Mouse (Mus musculus) cerebellum, adult 2 months (tissue): ENCODE measurements around the gene Vopp1. TPM values are rescaled to one million over a fixed set of nuclear protein-coding genes. Genes with fewer than 3 reads are reported as not detected.
"Not testable (repeated sequence)": the region's sequence is repeated elsewhere in the genome, so short reads cannot be mapped to it uniquely, and the experiment has no call there.

Experiments
- DNase-seq, 2 experiments: peaks; one replicate each; pipeline ENCODE4 v3.0.0; 2021
- H3K27ac ChIP-seq: fragments of 200-500 bp; 2 replicates; pipeline ENCODE4 v1.5.1; 2012; ENCODE audit warnings: low read length, control low read depth, inconsistent platforms; ENCODE audit not compliant: insufficient read depth
- H3K27me3 ChIP-seq: fragments of 200-500 bp; 2 replicates; pipeline ENCODE4 v1.6.1; 2012; ENCODE audit warnings: inconsistent platforms, mild to moderate bottlenecking, low read length, moderate library complexity; ENCODE audit not compliant: control insufficient read depth, insufficient read depth
- H3K4me1 ChIP-seq: fragments of 200-500 bp; 2 replicates; pipeline ENCODE4 v1.6.1; 2011; ENCODE audit warnings: low read length; ENCODE audit not compliant: control insufficient read depth, insufficient read depth
- H3K4me3 ChIP-seq: fragments of 200-500 bp; replicated peaks from 2 replicates; pipeline ENCODE3; 2011; ENCODE audit warnings: mild to moderate bottlenecking, low read depth, low read length, control low read depth; ENCODE audit not compliant: insufficient read depth
- CTCF ChIP-seq: fragments of 200-500 bp; IDR thresholded peaks from 2 replicates; pipeline ENCODE4 v1.5.1; 2011; ENCODE audit warnings: low read depth, mild to moderate bottlenecking, control low read depth, low read length, moderate library complexity, borderline replicate concordance; ENCODE audit not compliant: insufficient read depth
- POLR2A ChIP-seq: fragments of 200-500 bp; IDR thresholded peaks from 2 replicates; pipeline ENCODE4 v1.6.1; 2011; ENCODE audit warnings: low read length, control low read depth, borderline replicate concordance; ENCODE audit not compliant: insufficient read depth
- WGBS: fragments of 180-500 bp; shearing (Covaris S2); methylation state at CpG from one replicate; pipeline ENCODE4 v1.1.7; 2018; 5-methylcytosine and 5-hydroxymethylcytosine counted together
- polyA plus RNA-seq: library from polyadenylated mRNA; depleted of rRNA; stranded (reverse); fragments of >200 nt; gene quantifications from 2 replicates; pipeline ENCODE4 v1.2.3, GENCODE M21; 2012; rRNA removed

Vopp1 gene
- polyA plus RNA-seq: 32.0 and 33.2 TPM in 2 replicates

- Histone ChIP-seq H3K4me3 (peak within 1 kb of the TSS; percentile 73), H3K4me1 (no peaks in the 10 kb centered on the region; the same call in 1 of the 2 replicates), H3K27me3 (no peaks in the 10 kb centered on the region), H3K27ac (peak within 1 kb of the TSS; percentile 75)
- under 1% methylated on average over 86 of the region's 87 CpGs for WGBS
- DNase-seq: peak; percentile 83 to 86
- no peak for TF ChIP-seq CTCF
- TF ChIP-seq POLR2A: peak; percentile 37; the same call in 1 of the 2 replicates
These were observed at the start of gene Vopp1 for GRCm38 (mm10) chr6:57824422-57825258. TSS of gene Vopp1 (minus strand) at chr6:57825159.

- H3K4me1 ChIP-seq: no peaks in the 10 kb centered on the region
- no peak overlapping the region for H3K27ac ChIP-seq
- peak; percentile 19 for DNase-seq
- H3K27me3 ChIP-seq: no peaks in the 10 kb centered on the region
- no peak overlapping the region for H3K4me3 ChIP-seq
- no peak for TF ChIP-seq POLR2A
- TF ChIP-seq CTCF: peak; percentile 45; the same call in 1 of the 2 replicates
- 49% methylated on average over 6 of the region's 6 CpGs for WGBS
These were observed 34.4 kb upstream of the Vopp1 start for GRCm38 (mm10) chr6:57859043-57860042.

GRCm38 (mm10) chr6:57851177-57851576, 26.2 kb upstream of the Vopp1 start:
- not testable (repeated sequence) for H3K4me1 ChIP-seq, H3K4me3 ChIP-seq, H3K27ac ChIP-seq, DNase-seq, H3K27me3 ChIP-seq
- WGBS: 81% methylated on average over 5 of the region's 5 CpGs

- Histone ChIP-seq H3K4me3 (no peak within 1 kb of the TSS), H3K27me3 (no peaks in the 10 kb centered on the region), H3K4me1 (no peaks in the 10 kb centered on the region), H3K27ac (no peak within 1 kb of the TSS)
- TF ChIP-seq CTCF (no peak), POLR2A (no peak)
- no peak for DNase-seq
- WGBS: 69% methylated on average over 1 of the region's 1 CpGs
These were observed 25.3 kb upstream of the Vopp1 start, which contains the start of gene Vmn1r21 for GRCm38 (mm10) chr6:57850286-57850685. TSS of gene Vmn1r21 (minus strand) at chr6:57850343.

- Histone ChIP-seq H3K27me3 (no peaks in the 10 kb centered on the region), H3K27ac (no peak overlapping the region), H3K4me1 (no peaks in the 10 kb centered on the region), H3K4me3 (no peak overlapping the region)
- WGBS: 38% methylated on average over 2 of the region's 2 CpGs
- TF ChIP-seq CTCF (no peak), POLR2A (no peak)
- no peak for DNase-seq
These were observed 14.9 kb upstream of the Vopp1 start for GRCm38 (mm10) chr6:57839693-57840408.

GRCm38 (mm10) chr6:57825259-57825715, 328 bp upstream of the Vopp1 start:
- Histone ChIP-seq H3K27ac (no peak overlapping the region), H3K4me3 (peak overlapping the region; percentile 73), H3K4me1 (no peaks in the 10 kb centered on the region; the same call in 1 of the 2 replicates), H3K27me3 (no peaks in the 10 kb centered on the region)
- 0% methylated on average over 5 of the region's 5 CpGs for WGBS
- no peak for DNase-seq
- TF ChIP-seq CTCF (no peak), POLR2A (no peak)

GRCm38 (mm10) chr6:57823461-57823860, 1.5 kb downstream of the Vopp1 start:
- Histone ChIP-seq H3K4me3 (no peak overlapping the region), H3K27me3 (no peaks in the 10 kb centered on the region), H3K27ac (no peak overlapping the region), H3K4me1 (no peaks in the 10 kb centered on the region; the same call in 1 of the 2 replicates)
- 19% methylated on average over 3 of the region's 3 CpGs for WGBS
- no peak for TF ChIP-seq POLR2A
- no peak for TF ChIP-seq CTCF
- DNase-seq: no peak
